Mouse (Mus musculus): Measurements from ENCODE around the gene Zfp385a.
A peak's percentile ranks its signal among the peaks of the same experiment; 100 is the strongest.

Gene Zfp385a

GRCm38 (mm10) chr15:103339166-103339960, 530 bp downstream of the Zfp385a start:
- peak in 1 of 2 experiments; percentile 74 for DNase-seq (ENCODE audit: inconsistent age in 2 of 2, low spot score in 1 of 2)

- DNase-seq (ENCODE audit: inconsistent age in 2 of 2, low spot score in 1 of 2), result no peak
These were observed 1.1 kb downstream of the Zfp385a start for GRCm38 (mm10) chr15:103338829-103339165.

DNA sequence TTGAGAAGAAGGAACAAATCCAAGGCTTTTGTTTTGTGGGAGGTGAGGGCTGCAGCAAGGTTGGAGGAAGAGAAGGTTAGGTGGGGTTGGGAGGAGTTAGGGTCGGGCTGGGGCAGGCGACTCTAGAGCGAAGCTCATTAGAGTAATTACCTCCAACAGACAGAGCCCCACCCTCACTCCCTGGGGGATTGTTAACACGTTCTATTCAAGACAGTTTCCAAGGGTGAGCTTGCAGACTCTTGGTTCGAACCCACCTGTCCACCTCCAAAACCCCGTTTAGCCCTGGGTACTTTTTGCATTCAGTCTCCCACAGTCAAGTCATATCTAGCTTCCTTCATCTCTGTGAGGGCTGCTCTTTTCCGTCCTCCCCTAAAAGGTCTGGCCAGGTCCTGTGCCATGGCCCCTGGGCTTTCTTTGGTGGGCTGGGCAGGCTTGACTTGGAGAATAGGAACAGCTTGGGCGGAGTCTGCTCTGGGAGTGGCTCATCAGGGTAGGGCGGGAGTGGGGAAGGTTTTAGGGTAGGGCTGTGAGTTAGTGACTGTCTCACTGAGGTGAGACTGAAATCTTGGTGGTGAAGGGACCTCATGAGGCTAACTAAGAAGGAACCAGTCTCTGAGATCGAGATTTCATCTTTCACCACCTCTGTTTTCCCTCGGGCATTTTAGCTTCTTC, 2.8 kb downstream of the Zfp385a start:
- no peak for DNase-seq (ENCODE audit: inconsistent age in 2 of 2, low spot score in 1 of 2)

GRCm38 (mm10) chr15:103335488-103336235, 4.2 kb downstream of the Zfp385a start:
- no peak for DNase-seq (ENCODE audit: inconsistent age in 2 of 2, low spot score in 1 of 2)

DNA sequence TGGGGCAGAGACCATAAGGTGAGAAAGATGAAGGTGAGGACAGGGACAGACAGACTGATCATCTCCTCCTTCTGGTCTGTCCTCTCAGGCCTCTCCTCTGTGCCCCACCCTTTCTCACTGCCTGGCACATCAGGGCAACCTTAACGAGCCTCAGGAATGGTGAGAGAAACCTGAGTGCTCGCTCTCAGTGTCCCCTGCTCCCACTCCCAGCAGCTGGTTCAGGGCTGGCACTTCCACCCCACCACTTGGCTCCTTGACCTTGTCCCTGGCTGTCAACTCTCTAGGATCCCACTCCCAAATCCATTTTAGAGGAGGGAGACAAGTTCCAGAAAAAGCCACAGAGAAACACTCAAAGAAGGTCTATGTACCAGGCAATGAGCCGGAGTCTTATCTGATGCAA, 4.9 kb downstream of the Zfp385a start:
- DNase-seq (ENCODE audit: inconsistent age in 2 of 2, low spot score in 1 of 2), result no peak

DNA sequence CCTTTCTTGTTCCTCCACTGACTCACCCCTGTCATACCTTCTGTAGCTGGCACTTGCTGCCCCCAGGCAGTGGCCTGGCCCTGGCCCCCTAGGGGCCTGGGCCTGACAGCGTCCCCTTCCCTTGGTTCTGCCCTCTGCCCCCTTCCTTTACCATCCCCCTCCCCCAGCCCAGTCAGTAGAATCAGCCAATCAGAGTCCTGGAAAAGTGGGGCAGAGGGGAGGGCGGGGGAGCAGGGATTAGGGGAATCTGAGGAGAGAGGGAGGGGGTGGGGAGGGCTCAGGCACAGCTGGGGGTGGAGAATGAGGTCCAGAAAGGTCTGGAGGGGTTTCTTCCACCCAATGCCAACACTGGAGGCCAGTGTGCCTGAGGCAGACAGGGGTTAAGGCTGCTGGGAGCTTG, 5.7 kb downstream of the Zfp385a start:
- no peak for DNase-seq (ENCODE audit: inconsistent age in 2 of 2, low spot score in 1 of 2)

DNA sequence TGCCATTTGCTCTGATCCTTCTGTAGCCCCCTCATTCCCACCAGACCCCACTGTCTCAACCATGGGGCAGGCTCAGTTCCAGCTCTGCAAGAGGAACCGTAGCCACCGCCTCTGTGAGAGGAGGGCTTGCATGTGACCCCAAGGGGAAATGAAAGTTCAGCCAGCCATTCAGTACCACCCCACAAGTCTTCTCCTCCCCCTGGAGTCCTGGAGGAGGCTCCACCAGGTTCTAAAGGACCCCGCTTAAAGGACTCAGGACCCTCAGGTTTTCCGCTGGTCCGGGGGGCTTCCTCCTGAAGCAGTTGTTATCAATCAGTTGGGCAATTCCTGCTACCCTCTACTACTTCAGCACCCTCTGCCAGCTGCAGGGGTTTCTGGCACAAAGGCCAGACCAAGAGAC, 6.2 kb downstream of the Zfp385a start:
- no peak for DNase-seq (ENCODE audit: inconsistent age in 2 of 2, low spot score in 1 of 2)

DNA sequence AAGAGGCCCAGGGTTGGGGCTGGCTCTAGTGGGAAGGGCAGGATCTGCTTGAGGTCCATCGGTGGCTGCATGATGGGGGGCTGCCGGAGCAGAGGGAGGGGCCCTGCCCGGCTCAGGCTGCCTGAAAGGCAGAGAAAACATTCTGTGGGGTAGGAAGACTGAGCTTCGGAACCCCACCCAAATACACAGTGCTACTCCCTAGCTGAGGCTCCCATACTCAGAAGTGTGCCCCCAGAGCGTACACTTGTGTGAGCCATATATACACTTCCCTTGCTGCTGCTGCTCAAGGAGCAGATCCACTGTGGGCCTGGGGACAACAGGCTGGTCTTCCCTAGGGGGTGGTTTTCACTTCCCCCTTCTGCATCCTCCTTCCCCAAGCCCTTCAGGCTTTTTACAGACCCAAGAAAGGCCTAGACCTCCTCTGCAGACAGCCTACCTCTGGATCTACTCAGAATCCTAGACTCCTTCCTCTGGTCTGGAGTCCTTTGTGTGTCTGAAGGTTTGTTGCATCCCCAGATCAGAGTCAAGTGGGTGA, 6.7 kb downstream of the Zfp385a start:
- no peak for DNase-seq (ENCODE audit: inconsistent age in 2 of 2, low spot score in 1 of 2)

- DNase-seq (ENCODE audit: inconsistent age in 2 of 2, low spot score in 1 of 2), result peak; percentile 90 to 96
These were observed 16.2 kb downstream of the Zfp385a start for GRCm38 (mm10) chr15:103323455-103324247.

DNA sequence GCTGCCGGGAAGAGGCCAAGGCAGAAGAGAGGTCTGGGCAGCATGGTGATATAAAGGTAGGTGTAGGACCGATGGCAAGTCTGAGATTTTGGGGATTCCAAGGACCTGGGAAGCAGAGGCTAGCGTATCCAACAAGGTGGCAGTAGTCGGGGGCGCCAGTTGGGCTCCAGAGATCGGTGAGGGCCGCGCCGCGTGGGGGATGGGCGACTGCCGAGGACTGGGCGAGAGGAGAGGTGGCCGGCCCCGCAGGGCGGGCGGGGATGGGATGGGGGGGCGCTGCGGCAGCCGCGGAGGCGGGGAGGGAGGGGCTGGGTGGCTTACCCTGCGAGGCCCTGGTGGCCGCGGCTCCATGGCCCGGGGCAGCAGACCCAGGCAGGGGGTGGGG, 16.8 kb downstream of the Zfp385a start:
- DNase-seq (ENCODE audit: inconsistent age in 2 of 2, low spot score in 1 of 2), result no peak

GRCm38 (mm10) chr15:103322396-103322795, 17.5 kb downstream of the Zfp385a start:
- DNase-seq (ENCODE audit: inconsistent age in 2 of 2, low spot score in 1 of 2), result no peak

DNA sequence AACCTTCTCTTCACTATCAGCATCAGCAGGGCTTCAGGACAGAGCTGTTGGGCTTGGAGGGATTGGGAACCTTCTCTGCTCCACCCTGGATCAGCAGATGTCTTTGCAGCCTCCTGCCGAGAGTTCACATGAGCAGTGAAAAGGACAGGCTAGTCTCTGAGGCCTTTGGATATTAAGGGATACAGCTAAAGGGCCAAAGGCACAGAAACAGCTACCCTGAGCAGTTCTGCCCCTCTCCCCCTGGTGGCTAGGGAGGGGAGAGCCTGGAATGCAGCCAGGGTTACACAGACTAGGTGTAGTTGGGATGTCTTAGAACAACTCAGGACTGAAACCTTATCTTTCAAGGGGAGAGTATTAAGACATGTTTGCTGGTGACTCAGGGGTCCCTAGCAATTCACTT, 18.8 kb downstream of the Zfp385a start:
- DNase-seq (ENCODE audit: inconsistent age in 2 of 2, low spot score in 1 of 2), result peak in 1 of 2 experiments; percentile 44

- no peak for DNase-seq (ENCODE audit: inconsistent age in 2 of 2, low spot score in 1 of 2)
These were observed 21.6 kb downstream of the Zfp385a start for GRCm38 (mm10) chr15:103318201-103318816.

- DNase-seq (ENCODE audit: inconsistent age in 2 of 2, low spot score in 1 of 2), result no peak
These were observed 22.2 kb downstream of the Zfp385a start for GRCm38 (mm10) chr15:103317731-103318130.

DNA sequence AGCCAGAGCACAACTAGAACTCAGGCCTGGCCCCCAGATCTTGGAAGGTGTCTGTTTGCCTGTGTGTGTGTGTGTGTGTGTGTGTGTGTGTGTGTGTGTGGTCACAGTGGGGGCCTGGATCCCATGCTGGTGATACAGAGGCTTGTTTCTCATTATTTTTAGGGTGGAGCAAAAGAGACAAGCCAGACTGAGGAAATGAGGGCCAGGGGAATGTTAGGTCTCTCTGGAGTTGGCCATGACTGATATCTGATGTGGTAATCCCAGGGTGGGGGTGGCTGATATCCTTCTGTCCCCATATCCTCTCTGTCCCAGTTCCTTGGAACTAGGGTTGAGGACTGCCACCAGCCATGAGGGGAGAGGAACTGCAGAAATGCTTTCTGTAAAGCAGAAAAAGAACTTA, 22.8 kb downstream of the Zfp385a start:
- no peak for DNase-seq (ENCODE audit: inconsistent age in 2 of 2, low spot score in 1 of 2)

GRCm38 (mm10) chr15:103315979-103316776, 23.7 kb downstream of the Zfp385a start:
- peak; percentile 31 to 55 for DNase-seq (ENCODE audit: inconsistent age in 2 of 2, low spot score in 1 of 2)

DNA sequence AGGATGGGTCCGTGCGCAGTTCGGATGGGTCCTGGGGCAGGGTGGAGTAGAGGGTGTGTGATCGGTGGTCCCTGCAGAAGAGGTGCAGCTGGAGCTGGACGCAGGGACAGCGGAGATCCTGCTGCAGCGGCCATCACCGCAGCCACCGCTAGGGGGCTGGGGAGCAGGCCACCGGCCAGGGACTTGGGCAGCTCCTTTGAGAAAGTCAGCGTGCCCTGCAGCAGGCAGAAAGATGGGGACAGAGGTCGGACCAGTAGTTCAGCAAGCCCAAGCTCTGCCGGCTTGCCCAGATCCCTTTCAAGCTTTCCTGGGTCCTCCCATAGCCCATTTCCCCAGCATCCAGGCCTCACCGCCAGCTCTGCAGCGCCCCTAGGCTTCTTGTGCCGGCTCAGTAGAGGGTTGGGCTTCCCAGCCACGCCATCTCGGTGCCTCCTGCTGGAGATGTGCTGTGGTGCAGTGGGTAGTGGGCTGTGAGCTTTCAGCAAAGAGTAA, 24.8 kb downstream of the Zfp385a start:
- peak; percentile 81 to 91 for DNase-seq (ENCODE audit: inconsistent age in 2 of 2, low spot score in 1 of 2)

DNA sequence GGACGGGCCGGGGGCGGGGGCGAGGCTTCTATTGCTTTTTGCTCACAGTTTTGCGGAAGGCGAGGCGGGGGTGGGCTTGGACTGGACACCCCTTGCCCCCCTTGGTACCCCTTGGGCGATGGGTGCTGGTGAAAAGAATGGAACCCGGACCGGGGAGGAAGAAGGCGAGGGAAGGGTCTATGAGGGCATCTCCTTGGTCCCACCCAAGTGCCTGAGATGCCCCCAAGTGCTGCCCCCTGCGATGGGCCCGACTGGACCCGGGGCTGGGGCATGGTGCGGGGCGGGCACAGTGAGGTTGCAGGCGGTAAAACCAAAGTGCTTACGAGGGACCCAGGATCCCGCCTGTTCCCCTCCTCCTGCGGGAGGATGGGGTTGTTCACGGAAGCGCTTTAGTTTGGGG, 25.7 kb downstream of the Zfp385a start:
- no peak for DNase-seq (ENCODE audit: inconsistent age in 2 of 2, low spot score in 1 of 2)

GRCm38 (mm10) chr15:103313495-103314095, 26.3 kb downstream of the Zfp385a start:
- peak; percentile 49 to 87 for DNase-seq (ENCODE audit: inconsistent age in 2 of 2, low spot score in 1 of 2)
